Mouse (Mus musculus): ENCODE results near the gene Pprc1. TPM values are rescaled to one million over a fixed set of nuclear protein-coding genes. Genes with fewer than 3 reads are reported as not detected.

The Pprc1 gene
- 10 to 100 TPM; 31.4 to 35.1 TPM for total RNA-seq (2021)

DNA sequence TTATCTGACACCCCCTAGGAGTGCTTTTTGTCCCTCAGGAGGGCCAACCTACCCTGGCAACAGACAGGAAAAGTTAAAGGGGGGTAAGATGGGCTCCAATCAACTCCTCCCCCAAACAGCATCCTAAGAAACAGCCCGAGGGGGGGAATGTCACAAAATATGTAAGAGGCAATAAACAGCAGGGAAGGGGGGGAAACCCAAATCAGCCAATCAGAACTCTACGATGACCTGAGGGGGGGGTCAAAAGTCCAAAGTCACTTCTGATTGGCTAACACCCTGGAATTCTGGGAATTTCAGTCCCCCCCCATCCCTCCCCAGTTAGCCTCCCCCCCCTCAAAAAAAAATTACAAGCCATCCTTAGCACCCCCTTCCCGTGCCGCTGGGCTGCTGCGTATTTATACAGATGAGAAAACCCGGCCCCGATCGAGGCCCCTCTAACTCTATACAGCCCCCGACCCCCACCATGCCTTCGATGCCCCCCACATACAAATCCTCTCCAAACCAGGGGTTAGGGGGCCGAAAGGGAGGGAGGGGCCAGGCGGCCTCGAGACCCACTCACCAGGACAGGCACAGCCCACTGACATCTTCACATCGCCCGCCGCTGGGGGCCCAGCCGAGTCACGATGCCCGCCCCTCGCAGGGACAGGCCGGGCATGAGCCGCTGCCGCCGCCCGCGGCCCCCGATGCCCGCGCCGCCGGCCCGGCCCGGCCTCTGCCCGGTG is at the start of gene Pprc1:
Gene Pprc1, plus strand, starts transcription at position 616 of the 722 bp plus-strand sequence.
- peak; percentile 67 for DNase-seq

DNA sequence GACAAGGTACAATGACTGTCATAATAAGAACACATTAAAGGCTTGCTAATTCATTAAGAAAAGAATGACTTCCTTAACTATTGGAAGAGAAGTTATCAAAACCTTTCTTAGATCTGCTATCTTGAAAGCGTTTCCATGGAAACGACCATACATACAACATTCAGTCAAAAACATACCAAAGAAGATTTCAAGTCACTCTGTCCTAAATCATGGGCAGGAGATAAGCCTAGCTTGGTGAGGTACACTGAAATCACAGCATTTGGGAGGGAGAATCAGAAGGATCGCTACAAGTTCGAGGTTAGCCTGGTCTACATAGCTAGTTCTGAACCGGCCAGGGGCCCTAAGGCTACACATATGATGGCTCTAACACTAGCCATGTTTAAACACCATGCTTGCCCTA is 47.3 kb upstream of the Pprc1 start:
- DNase-seq = no peak

DNA sequence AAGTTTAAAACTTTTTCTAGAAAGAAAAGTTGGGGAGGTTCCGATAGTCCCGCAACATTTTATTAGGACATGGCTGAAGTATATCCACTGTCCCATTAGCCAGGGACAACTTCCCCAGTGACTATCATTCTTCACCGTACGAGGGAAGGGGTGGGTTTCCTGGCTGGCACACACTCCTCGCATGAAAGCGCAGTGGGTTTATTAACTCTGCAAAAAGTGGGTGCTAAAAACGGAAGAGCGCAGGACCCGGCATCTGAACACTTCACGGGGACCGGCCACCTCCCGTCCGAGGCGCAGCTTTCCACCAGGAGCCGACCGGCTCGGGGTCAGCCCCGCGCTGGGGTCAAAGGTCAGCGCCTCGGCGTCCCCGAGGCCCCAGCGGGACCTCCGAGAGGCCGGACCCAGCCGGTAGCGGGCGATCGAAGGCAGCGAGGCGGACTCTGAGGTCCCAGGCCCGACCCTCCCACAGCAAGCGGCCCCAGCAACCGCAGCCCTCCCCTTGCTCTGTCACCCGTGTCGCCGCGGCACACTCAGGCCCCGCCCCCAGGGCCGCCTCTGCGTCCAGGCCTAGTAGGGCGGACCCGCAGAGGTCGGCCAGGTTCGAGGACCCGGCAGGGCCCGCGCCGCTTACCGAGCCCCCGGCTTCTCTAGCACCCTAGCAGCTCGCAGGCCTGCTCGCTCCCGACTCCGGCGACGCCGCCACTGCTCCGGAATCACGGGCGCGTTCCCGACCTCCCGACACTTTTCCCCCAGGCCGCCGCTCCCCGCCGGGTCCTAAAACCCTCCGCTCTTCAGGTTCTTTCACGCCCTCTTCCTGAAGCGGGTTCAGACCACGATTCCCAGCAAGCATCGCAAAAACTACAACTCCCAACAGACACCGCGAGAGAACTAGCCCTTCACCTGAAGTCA is 46.6 kb upstream of the Pprc1 start, which contains the start of gene Armh3:
Gene Armh3, minus strand, starts transcription at position 704 of the 909 bp plus-strand sequence.
- DNase-seq = peak; percentile 90

DNA sequence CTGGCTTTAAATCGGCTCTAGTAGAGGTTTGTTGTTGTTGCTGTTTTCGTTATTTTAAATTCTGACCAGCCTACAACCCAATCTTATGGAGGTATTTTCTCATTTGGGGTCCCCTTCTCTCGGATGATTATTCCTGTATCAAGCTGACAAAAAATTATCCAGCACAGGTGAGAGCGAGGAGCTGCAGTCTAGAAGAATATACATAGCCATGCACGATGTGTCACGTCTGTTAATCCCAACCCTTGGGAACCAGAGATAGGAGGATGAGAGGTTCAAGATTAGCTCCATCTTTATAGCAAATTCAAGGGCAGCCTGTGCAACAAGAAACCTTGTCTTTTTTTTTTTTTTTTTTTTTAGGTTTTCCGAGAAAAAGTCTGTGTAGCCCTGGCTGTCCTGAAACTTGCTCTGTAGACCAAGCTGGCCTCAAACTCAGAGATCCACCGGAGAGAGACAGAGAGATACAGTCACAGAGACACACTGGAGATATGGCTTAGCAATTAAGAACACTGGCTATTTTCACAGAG is 45.9 kb upstream of the Pprc1 start:
- no peak for DNase-seq

DNA sequence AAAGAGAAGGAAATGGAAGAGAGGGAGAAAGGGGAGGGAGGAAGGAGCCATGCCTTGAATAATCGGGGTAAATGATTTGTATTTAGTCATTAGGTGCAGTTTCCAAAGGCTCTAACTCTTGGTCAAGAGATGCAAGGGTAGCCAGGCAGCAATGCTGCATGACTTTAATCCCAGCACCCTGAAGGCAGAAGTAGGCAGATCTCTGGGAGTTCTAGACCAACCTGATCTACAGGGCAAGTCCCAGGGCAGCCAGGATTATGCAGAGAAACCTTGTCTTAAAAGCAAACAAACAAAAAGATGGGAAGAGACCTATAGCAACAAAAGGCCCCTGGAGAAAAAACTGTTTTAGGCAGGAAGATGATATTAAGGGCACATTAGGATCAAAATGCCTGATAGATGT is 45.3 kb upstream of the Pprc1 start:
- no peak for DNase-seq

DNA sequence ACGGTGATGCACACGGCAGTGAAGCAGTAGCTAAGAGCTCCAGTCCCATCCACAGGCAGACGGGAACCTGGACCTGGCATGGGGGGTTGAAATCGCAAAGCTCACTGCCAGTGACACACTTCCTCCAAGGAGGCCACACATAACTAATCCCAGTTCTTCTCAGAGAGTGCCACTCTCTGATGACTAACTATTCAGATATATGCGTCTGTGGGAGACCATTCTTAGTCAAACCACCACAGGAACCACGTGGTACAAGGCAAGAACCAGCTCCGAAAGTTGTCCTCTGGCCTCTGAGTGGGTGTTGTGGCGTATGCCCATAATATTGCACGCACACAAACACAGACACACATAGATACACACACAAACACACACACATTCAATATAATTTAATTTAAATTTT is 42.4 kb upstream of the Pprc1 start:
- no peak for DNase-seq

DNA sequence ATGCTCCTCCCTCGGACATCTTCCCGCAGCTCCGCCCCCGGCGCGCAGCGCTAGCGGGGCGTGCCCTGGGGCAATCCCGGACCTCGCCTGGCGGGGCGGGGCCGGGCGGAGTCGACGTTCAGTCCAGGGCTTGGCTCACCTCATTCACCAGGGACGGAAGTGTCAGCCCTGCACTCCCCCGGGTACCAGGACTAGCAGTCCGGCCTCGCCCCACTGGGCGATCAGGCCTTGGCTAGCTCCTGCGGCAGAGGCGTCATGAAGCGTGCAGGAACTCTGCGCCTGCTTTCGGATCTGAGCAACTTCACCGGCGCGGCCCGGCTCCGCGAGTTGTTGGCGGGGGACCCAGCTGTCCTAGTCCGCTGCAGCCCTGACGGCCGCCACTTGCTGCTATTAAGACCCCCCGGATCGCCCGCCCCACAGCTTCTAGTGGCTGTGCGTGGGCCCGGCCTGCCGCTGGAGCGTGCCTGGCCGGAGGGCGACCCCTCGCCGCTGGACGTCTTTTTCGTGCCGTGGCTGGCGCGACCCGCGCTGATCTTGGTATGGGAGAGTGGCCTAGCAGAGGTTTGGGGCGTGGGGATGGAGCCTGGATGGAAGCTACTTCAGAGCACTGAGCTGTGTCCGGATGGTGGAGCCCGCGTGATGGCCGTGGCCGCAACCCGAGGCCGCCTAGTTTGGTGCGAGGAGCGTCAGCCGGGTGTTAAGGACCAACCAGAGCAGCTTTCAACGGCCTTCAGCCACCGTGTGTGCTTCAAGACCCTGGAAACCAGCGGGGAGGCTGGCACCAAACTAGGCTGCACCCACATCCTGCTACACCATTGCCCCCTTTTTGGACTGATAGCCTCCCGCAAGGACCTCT is 41.1 kb upstream of the Pprc1 start, which contains the start of gene Hps6:
Gene Hps6, plus strand, starts transcription at position 138 of the 856 bp plus-strand sequence.
- DNase-seq = peak; percentile 88

DNA sequence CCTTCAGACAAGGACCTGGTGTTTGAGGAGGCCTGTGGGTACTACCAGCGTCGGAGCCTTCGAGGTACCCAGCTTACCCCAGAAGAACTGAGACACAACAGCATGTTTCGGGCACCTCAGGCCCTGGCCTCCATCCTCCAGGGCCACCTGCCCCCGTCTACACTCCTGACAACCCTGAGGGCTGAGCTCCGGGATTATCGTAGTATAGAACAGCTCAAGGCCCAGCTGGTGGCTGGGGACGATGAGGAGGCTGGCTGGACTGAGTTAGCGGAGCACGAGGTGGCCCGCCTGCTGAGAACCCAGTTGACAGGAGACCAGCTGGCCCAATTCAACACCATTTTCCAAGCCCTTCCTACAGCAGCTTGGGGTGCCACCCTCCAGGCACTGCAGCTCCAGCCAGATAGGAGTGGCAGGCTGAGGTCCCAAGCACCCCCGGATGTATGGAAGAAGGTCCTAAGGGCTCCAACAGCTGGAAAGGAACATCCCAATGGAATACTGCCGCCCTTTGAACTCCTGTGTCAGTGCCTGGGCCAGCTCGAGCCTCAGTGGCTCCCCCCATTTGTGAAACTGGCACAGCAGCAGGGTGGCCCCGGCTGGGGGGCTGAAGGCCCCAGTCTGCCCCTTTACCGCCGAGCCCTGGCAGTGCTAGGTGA is 39.7 kb upstream of the Pprc1 start:
- no peak for DNase-seq

DNA sequence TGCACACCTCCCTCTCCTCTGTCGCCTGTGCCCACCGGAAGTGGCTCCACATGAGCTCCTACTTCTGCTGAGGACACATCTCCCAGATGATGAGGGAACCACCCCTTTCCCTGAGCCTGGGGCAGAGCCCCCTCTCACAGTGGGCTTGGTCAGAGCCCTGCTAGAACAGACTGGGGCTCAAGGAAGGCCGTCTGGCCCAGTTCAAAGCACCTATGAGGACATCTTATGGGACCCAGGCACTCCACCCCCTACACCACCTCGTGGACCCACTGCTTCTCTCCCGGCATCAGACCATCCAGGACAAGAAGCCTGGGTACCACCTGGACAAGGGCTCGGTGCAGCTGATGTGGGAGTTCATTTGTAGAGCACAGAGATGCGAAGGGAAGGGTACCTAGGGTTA is 39.0 kb upstream of the Pprc1 start:
- no peak for DNase-seq

DNA sequence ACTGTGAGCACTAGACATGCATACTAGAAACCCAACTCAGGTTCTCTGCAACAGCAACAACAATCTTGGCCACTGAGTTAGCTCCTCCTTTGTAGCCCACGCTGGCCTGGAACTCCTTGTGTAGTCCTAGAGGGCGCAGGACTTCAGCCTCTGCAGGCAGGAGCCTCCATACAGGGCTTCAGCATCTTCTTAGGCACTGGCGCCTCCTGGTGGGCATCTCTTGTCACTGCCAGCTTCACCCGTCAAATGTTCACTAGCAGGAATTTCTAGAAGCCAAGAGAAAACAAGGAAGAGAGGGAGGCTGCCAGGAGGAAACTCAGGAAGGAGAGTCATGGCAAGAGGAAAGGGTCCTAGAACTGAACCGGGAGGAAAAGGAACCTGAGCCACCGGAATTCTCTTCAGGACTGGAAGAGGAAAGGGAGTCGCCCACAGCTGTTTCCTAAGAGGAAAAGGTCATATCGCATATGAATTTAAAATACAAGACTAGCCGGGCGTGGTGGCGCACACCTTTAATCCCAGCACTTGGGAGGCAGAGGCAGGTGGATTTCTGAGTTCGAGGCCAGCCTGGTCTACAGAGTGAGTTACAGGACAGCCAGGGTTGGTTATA is 30.0 kb upstream of the Pprc1 start:
- peak; percentile 92 for DNase-seq

DNA sequence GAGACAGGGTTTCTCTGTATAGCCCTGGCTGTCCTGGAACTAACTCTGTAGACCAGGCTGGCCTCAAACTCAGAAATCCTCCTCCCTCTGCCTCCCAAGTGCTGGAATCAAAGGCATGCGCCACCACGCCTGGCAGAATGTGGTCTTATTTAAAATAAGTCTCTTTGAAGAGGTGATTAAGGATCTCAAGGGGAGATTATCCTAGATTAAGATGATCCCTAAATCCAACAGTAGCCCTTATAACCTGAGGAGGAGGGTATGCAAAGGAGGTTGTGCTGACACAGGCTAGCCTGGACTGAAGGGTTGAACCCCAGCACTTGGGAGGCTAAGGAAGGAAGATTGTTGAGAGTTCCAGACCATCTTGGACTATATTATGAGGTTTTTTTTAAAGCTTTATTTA is 28.7 kb upstream of the Pprc1 start:
- DNase-seq = no peak

DNA sequence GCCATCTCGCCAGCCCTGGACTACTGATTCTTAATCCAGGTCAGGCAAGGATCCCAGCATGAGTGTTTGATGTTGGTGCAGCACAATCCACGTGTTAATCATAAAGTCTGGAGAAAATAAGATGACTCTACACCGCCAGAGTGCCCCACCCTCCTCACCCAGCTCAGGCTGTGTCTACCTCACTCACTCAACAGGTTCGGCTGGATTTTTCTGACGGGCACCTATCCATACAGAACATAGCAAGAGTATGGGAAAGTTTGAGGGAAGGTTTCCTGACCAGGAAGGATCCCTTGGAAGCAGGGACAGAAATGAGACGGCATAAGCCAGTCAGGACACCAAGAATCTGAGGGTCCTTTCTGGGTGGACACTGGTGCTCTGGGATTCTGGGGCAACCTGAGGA is 19.7 kb upstream of the Pprc1 start:
- no peak for DNase-seq

DNA sequence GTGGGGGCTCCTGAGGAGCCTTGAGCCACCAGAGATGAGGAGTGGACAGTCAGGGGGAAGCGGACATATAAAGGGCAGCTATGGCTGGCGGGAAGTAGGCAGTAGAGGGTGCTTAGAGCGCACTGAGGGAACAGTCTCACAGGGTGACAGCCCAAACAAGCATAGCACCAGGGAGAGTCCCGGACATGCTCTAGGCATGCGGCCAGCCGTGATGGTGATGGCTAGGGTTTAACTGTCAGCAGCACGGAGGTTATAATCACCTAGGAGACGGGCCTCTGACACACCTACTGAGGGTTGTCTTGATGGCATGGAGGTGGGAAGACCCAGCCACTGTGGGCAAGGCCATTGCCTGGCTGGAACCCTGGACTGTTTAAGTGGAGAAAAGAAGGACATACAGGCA is 18.1 kb upstream of the Pprc1 start:
- DNase-seq = peak; percentile 72

DNA sequence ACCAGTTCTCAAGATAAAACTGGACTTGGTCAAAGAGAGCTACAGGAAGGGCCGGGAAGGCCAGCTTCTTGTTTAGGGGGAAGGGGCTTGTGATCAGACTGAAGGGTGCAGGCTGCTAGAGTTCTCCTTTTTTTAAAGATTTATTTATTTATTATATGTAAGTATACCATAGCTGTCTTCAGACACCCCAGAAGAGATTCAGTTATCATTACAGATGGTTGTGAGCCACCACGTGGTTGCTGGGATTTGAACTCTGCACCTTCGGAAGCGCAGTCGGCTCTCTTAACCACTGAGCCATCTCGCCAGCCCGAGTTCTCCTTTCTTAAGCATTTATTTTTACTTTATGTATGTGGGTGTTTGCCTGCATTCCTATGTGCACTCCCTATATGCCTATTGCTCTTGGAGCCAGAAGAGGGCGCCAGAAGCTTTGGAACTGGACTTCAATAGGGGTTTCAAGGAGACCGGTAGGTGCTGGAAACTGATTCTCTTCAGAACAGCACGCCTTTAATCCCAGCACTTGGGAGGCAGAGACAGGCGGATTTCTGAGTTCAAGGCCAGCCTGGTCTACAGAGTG is 15.9 kb upstream of the Pprc1 start:
- no peak for DNase-seq

DNA sequence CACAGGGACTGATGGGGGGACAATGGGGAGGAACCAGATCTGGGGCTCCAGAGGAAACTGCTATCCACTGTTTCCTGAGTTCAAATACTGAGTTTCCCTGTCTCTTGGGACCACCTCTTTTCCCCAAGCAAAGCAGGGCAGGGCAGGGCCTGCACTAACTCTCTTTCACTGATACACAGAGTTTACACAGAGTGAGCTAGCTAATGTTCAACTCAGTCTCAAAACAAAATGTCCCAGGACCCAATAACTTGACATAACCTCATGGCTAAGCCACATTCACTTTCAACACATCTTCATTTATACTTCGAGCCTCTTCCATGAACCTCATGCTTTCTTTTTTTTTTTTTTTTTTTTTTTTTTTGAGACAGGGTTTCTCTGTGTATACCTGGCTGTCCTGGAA is 15.0 kb upstream of the Pprc1 start:
- no peak for DNase-seq

DNA sequence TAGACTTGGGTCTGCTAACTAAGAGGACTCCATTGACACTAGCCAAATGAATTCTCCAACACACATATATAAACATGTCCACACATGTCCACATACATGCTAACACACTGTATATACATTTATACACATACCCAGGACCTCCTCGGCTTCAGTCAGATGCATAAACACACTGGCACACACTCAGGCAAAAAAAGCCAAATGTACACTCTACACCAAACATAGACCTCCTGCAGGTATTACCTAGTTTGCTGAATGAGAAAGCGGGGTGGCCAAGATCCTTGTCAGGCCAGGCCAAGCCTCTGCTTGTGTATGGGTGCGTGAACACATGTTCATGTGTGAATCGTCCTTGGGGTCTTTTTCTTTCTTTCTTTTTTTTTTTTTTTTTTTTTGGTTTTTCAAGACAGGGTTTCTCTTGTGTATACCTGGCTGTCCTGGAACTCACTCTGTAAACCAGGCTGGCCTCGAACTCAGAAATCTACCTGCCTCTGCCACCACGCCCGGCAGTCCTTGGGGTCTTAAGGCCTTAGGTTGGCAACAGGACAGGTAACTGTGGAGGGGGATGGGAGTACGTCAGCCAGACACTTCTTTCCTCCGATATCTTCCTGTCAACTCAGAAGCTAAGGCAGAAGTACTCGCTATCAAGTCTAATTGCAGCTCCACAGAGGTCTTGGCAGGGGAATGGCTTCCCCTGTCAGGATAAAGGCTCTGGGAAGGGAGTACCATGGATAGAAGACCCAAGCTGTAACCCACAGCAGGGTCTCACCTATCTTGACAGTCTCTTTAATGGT is 14.3 kb upstream of the Pprc1 start:
- DNase-seq = no peak

DNA sequence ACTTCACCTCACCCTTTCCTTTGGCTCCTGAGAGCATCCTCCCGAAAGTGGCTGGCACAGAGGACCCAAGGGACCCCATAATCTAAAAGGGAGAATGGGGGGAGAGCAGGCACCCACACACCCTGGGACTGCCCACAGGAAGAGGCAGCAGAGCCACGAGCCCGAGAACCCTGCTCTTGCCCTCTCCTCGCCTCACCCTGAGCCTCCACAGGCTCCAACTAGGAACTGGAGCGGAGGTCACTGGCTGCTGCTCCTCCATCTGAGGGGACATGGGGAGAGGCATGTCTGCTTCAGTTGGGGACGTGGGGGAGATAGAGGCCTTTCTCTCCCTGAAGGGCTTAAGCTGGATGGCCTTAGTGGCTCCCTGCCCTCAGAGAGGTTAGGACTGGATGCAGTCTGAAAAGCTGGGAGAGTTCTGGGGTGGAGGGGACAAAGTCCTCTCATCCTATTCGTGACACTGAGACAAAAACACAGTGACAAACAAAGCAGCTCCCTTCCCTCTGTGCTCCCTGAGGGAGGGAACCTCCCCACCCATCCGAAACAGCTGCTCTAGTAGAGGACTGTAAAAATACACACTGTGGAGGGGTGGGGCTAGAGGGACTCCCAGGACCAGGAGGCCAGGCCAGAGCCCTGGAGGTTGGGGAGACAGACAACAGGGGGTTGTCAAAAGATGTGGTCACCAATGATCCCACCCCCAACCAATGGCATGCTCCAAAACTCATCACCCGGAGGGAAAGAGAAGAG is 12.8 kb upstream of the Pprc1 start:
- no peak for DNase-seq

DNA sequence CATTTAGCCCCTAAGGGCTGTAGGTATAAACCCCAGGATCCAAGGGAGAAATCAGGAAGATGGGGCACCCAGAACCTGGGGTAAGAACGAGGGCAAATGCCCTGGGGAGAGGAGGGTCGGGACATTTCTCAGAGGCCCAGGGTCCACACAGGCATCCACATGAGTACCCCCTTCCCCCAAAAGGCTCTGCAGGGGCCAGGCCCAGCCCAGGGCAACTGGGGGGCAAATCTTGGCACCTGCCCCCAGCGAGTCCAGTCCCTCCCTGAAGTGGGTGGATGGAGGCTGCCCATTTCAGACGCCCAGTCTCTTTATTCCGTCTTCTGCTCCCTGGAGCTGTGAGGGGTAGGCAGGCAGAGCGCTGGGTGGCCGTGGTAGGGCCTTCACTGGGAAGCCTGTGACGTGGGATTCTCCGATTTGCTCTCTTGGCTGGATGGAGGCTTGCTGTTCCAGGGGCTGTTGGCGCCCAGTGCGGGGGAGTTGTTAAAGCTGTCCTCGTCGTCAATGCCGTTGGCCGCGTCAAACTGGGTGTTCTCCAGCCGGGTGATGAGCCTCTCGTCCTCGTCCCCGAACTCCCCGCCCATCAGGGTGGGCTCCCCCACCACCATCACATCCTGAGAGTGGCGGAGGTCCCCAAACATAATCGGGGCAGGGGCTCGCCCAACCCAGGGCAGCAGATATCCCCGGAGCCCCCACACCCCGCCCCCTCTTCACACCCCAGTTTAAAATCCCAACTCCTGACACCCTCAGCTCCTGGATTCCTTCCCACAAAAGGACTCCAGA is 11.8 kb upstream of the Pprc1 start:
- DNase-seq = no peak

DNA sequence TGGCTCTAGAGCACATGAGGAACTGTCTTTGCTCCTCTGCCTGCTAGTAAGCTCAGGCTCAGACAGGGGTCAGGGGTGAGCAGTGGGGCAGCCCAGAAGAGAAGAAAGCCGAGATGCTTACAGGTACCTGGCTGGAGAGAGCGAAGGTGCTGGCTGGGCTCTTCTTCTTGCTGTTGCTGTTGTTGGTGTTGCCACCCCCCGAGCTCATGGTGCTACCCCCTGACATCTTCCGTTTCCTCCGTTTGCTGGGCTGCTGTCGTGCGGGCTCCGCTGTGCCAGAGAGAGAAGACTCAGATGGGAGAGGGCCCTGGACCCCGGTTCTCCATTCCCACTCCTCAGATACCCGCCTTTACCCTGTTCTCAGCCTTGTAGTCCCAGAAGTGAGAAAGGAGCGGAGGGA is 10.8 kb upstream of the Pprc1 start:
- no peak for DNase-seq

Measured in heart, postnatal 4 days (tissue).